Mouse (Mus musculus) right cerebral cortex, postnatal 10 days (tissue): Measurements from ENCODE around the gene Lyrm7.
"Not testable (repeated sequence)": the region's sequence is repeated elsewhere in the genome, so short reads cannot be mapped to it uniquely, and the experiment has no call there.

ENCODE experiments used
- DNase-seq, 2 experiments: peaks; one replicate each; pipeline ENCODE4 v3.0.0; 2021; ENCODE audit warnings: low spot score in 2 of 2

Gene Lyrm7

DNA sequence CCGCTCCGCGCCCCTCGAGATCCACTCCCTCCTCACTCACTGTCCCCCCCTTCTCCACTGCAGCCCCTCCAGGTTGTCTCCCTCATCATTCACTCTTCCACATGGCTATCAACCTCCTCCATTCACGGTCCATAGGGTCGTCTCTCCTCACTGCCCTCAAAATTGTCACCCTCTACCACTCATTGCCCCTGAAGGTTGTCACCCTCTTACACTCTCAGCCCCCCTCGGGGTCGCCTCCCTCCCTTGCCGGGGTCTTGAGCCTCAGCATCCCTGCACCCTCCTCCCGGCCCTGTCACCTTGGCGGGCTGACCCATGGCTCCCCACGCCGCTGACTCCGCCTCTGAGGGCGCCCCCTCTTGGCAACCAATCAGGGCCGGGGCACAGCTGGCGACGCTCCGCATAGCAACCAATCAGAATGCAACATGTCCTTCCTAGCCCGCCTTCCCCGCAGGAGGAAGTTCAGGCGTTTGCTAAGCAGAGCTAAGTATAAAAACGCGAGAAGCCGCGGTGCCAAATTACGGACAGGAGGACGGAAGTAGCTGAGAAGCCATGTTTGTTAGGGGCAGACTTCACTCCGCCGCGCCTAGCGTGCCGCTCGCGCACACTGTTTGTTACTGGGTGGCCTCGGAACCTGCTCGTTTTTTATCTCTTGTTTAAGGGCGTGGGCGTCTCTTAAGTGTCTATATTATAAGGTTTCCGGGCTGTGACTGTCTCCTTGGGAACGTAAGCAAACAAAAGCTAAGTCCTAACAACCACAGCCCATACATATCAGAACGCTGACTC lies at the start of gene Lyrm7:
Gene Lyrm7 (minus strand): TSS at position 661 of the 783 bp plus-strand sequence.
- peak; percentile 99 for DNase-seq

DNA sequence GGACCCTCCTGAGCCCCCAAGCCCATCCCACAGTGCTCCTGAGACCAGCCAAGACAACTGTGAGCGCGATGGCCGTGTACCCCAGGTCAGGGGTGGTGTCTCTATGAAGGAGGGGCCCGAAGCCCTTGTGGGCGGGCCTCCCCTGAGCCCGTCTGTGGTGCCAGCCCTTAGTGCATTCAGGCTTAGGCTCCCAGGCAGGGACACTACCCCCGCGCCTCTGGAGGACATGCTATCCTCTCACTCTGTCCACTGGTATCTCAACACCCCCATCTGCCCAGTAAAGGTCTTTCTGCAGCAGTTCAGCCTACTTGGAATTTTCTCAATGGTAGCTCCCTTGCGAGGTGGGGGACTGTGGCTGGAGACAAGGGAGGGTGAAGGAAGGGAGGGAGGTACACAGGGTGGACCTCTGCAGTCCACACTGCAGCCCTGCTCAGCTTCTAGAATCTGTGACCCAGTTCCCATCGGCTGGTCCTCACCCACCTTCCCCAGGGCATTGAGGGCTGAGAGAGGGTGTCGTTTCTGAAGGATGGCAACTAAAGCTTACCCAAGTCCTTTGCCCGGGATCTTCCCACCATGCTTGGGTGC lies 49.5 kb upstream of the Lyrm7 start:
- DNase-seq, result no peak

DNA sequence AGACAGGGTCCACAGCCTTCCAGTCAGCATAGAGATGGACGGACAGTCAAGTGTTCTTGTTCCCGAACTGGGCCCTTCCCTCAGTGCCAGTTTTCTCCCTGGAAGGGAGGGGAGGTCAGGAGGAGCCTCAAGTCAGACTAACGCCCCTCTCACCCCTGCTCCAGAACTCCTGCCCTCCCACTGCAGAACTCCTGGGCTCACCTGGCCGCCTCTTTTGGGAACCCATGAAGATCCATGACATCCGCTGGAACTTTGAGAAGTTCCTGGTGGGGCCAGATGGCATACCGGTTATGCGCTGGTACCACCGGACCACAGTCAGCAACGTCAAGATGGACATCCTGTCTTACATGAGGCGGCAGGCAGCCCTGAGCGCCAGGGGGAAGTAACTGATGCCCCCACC lies 48.6 kb upstream of the Lyrm7 start:
- DNase-seq, result no peak

DNA sequence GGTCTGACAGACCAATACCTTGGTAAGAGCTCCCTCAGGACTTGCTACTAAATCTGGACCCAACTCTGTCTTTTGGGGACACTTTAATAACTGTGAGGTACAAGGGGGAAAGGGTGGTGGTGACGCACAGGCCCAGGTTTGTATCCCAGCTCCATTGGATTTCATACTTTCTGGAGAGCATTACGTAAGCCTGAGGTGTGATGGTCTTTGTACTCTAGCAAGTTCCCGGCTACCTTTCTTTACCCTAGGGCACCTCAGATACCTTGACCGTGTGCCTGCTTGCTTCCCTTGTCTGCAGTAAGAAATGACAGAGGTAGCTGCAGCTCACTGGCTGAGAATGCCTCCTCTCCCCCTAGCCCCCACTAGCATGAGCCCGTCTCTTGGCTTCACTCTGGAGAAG lies 46.5 kb upstream of the Lyrm7 start:
- no peak for DNase-seq

DNA sequence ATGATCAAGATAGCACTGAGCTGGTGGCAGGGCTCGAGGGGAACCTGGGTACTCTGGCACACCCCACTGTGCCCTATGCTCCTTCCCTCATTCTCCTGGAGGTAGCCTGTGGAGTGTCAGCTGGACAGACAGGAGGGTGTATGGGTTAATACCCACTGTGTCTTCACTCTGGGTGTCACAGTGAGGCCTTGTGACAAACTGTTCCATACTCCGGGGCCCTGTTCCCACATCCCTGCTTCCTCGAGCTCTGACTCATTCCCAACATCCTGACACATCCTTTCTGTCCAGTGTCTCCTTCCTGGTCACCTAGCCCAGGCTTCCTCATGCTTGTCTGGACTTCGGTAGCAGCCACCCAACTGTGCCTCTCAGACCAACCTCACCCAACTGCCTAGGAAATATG lies 45.8 kb upstream of the Lyrm7 start:
- no peak for DNase-seq

DNA sequence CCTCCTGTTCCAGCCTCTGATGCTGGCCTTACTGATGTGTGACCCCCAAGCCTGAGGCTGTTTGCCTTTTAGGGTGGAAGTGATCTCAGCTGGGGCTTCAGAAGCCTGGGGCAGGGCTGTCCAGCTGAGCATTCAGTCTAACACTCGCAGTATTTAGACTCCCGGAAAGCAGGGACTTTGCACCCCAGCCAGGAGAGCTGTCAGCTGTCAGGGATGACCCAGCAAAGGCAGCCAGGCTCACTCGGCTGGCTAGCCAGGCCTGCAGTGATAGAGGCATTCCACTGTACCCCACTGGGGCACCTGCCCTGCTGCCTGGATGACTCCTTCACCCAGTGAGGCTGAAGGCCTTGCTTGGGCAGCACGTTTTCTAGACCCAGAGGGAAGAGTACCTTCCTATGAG lies 45.2 kb upstream of the Lyrm7 start:
- DNase-seq, result no peak

DNA sequence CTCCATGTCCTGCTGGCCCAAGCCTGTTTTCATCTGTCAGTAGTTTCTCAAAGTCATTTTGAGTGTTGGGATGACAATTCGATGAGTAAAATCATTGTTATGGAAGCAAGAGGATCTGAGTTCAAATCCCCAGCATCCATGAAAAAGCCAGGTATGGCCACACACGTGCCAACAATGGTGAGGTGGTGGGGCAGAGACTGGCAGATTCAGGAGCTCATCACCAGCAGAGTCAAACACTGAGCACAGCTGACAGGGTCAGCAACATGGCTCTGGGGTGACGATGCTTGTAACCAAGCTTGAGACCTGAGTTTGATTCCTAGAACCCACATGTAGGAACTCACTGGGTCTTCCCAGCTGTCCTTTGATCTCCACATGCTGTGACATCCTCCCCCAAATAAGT lies 44.4 kb upstream of the Lyrm7 start:
- DNase-seq, result no peak

DNA sequence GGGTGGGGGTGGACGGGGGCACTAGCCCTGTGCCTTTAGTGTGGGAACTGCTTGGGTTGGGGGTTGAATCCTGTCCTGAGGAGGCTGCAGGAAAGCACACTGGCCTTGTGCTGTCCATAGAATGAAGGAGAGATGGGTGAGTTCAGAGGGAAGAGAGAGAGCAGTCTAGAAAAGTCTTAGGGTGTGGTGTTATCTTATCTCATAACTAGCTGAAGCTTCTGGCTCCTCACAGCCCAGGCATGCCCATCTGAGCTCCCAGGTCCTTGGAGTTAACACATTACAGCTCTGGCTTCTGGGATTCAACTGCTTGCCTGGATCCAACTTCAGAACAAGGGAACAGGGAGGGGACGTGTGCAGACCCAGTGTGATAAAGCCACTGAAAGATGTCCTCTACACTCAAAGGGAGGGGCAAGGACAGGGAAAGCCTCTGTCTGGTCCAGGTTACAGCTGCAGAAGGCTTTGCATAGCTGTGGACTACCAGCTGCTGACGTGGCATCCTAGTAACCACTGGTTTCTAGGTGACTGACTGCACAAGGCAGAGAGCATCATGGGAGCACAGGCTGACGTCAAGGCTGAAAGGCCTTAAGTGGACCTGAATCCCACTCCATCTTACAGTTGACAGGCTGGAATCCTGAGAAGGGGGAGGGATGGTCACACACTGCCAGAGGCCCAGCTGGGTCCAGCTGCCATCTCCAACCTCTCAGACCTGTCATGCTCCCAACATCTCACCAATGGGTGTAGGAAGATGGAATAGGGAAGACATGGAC lies 43.4 kb upstream of the Lyrm7 start:
- DNase-seq, result no peak

DNA sequence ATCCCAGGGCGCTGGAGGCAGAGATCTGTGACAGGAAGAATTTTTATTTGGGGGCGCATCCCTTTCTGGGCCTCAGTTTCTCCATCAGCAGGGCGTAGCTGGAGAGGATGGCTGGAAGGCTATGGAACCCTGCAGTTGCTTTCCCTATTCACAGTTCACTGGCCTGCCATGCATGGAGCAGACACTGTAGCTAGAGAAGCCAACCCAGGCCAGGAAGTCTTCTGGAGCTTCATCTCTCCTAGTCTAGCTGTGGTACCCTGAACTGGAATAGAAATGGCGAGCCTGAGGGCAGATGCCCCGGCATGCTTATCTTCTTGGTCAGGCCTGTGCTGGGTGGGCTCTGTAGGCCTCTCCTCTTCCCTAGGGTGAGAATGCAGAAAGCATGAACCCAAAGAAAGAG lies 42.6 kb upstream of the Lyrm7 start:
- DNase-seq, result no peak

DNA sequence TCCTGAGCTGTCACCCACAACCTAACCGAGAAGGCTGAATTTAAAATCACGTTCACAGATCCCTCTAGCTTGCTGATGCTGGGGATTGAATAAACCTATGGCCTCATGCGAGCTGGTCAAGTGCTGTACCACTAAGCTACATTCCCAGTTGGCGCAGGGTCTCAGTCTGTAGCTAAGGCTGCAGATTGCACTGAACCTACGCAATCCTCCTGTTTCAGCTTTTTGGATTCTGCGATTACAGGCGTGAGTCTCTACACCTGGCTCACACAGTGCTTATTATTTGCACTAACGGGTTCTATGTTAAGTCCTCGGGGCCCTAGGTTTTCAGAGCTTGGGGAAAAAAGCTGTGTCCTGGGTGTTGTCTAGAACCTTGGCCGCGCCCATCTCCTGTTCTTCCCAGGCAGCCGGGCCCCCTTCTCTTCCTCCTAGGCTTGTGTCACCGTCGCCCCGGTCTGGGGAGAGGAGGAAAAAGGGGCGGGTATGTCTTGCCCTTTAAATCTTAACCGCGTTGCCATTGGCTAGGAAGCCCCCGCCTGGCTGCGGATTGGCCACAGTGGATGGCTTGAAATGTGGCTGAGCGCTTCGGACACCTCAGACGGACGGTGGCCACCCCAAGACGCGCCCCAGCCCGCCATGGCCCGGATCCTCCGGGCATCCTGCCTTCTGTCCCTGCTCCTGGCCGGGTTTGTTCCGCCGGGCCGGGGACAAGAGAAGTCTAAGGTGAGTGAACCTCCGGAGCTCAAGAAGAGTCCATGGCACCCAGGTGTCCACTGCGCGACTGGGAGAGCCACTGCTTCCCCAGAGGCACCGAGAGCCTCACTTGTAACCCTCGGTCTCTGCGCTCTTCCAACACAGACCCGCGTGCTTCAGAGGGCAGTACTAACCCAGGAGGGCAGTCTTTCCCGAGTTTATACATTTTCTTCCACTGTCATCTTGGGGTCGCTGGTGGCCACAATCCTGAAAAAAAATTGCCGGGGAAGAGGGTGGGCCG lies 41.9 kb upstream of the Lyrm7 start, which contains the start of gene Gpx3:
Gene Gpx3 (plus strand): TSS at position 121 of the 991 bp plus-strand sequence.
- peak; percentile 71 to 79 for DNase-seq

DNA sequence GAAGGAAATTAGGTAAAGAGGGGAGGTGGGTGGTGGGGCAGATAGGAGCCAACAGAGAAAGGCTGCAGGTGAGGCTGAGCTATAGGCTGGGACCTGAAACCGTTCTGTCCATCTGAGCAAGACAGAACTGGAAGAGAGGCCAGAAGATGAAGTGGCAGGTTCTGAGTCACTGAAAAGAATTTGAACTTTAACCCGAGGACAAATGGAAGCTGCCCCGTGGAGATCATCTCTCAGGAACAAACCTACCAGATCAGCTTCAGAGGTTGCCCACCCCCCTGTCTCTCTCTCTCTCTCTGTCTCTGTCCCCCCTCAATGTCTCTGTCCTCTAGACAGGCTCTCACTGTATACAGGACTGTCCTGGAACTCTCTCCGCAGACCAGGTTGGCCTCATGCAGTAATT lies 38.9 kb upstream of the Lyrm7 start:
- DNase-seq, result no peak

DNA sequence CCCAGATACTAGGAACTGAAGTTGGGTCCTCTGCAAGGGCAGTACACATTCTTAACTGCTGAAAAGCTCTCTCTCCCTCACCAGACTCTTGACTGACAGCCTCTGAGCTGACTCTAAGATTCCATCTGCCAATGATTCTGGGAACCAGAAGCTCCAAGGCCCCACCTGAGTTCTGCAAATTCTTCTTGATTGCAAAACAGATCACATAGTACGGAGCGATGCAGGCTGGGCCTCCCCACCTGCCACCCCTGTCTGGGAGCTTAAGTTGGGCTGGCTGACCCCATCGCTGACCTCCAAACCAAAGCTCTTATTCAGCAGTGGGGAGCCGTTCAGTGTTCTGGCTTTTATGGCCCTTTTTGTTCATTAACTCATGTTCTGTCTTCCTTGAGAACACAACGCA lies 36.8 kb upstream of the Lyrm7 start:
- no peak for DNase-seq

DNA sequence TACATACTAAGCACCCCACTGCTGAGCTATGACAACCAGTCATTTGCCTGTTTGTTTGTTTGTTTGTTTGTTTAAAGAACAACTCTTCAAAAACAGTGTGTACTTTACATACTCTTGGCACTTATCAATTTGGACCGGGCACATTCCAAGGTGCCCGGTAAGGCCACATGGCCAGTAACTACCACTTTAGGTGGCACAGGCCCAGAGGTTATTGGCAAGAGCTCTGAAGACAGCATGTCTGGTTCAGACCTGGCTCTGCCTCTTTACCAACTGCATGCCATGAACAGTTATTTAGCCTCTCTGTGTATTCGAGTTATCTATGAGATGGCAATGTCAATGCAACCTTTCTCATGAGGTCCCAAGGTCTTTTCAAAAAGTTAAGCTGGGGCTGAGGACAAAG lies 35.9 kb upstream of the Lyrm7 start:
- DNase-seq, result not testable (repeated sequence)

DNA sequence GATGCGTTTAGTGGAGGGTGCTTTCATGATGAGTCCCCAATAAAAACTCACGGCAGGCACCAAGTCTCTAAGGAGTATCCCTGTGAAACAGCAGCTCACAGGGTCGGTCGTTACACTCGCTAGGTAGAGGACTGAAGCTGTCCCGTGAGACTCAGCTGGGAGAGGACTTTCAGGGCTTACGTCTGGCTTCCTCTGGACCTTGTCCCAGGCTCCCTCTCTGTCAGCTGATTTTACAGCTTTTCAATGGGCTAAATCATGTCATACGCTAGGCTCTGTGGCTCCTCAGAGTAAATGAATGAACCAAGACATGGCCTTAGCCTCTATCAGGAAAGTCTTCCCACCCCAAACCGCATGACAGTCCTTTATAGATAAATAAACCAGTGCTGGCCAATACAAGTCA lies 33.9 kb upstream of the Lyrm7 start:
- DNase-seq, result no peak

DNA sequence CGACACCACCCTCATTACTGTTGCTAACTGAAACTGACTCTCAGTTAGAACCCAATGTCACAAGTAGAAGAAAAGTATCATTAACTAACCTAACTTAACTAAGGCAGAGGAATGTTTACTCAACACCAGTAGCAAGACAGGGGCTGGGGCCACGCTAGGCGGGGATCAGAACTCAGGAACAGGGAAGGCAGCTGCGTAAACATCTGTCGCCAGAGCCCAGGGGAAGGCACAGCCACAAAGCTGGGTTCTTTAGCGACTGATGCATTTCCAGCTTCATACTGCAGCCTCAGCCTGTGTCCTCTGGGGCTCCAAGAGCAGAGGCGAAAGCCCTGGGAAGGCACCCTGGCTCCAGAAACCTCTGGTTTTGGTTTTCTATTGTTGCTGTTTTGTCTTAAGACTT lies 31.4 kb upstream of the Lyrm7 start:
- DNase-seq, result no peak

DNA sequence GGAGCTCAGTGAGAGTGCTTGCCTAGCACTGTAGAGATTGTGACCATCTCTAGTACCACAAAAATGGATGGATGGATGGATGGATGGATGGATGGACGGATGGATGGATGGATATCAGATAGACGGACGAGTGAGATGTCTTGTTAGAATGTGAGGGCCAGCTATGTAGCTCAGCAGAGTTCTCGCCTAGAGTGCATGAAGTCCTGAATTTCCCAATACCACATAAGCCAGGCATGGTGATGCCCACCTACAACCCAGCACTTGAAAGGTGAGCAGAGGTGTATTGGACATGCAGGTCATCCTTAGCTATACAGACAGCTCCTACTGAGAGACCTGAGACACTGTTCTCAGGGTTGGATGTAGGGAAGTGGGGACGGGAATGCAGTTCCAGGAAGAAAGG lies 30.6 kb upstream of the Lyrm7 start:
- no peak for DNase-seq

DNA sequence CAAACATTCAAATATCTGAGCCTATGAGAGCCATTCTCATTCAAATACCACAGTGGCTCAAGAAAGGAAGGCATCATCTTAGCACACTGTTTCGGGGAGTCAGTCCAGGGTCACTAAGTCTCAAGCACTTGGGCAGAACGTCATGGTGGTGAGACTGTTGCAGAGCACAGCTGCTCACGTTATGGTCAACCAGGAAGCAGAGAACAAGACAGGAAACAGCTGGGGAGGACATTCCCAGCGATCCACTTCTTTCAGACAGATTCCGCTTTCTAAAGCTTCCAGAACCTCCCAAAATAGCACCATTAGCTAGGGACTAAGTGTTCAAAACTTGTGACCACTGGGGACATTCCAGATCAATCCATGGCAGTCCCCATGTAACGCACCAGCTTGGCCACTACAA lies 27.2 kb upstream of the Lyrm7 start:
- no peak for DNase-seq

DNA sequence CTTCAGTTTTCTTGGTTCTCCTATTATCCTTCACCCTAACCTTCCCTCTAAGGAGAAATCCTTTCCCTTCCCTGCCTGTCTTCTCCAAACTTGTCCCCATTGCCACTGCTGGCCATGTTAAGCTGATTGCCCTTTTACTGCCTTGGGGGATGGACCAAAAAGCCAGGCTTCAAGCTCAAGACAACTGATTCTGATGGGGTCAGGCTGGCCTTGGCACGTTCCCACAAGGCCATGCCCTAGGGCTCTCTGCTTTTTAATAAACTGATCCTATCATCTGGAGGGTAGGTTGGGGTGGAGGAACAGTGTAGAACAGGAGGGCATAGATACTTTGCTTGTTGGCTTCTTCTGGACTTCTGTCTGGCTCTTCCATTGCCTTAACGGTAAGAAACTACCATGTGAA lies 24.7 kb upstream of the Lyrm7 start:
- DNase-seq, result no peak

DNA sequence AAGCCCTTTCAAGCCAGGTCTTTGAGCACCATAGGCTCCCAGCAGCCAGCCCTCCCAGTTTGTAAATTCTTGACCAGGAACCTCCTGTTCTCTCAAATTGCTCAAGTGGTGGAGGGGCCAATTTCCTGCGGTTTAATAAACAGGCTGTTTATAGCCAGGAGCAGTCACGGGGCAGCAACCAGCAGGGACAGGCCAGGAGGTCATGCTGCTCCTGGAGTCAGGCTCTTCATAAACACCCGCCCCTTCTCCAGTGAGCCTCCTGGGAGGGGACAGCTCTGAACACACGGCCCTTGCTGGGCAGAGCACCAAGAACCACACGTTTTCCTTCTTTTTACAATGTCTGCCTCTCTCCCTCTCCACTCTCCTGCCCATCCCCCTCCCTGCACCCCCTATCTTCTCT lies 24.2 kb upstream of the Lyrm7 start:
- DNase-seq, result no peak

DNA sequence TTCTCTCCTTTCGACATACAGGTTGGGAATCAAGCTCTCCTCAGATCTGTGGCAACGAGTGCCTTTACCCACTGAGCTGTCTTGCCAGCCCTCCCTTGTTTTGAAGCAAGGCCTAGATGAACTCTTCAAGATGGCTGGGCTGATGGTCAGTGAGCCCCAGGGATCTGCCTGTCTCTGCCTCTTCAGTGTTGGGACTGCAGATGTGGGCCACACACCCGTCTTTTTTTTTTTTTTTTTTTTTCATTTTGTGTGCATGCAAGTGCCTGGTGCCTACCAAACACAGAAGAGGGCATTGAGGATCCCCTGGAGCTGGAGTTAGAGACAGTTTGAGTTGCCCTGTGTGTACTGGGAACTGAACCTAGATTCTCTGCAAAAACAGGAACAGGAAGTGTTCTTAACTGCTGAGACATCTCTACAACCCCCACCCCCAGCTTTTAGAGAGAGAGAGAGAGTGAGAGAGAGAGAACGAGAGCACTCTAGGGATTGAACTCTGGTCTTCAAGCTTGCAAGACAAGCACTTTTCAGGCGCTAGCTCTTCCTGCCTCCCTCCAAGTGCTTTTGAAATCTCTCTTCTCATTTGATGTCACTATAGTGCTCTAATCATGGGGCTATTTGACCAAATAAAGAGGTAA lies 23.6 kb upstream of the Lyrm7 start:
- no peak for DNase-seq

DNA sequence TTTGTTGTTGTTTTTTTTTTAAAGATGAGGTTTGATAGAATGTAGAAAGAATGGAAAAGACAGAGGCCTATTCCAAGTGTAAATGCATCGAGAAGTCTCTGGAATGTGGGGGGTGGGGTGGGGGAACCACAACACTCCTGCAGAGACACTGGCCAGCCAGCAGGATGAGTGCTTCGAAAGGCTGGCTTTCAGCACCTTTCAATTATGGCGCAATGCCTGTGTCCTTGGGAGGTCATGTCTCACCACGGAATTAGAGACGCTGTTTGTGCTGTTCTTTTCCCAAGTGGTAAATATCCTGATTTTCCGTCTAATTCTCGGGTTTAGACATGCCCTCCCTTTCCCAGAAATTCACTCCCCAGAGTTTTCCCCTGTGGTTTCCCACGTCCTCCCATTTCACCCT lies 22.0 kb upstream of the Lyrm7 start:
- DNase-seq, result no peak
